Mouse (Mus musculus): Measurements from ENCODE around the gene Fam83g.

Fam83g gene

GRCm38 (mm10) chr11:61652686-61653447 is 31.0 kb upstream of the Fam83g start, which contains the start of gene Grap:
Gene Grap, plus strand, starts transcription at chr11:61653265.
- peak; percentile 64 to 83 for DNase-seq

- DNase-seq: no peak
These were observed 30.3 kb upstream of the Fam83g start for GRCm38 (mm10) chr11:61653568-61653967.

- no peak for DNase-seq
These were observed 29.0 kb upstream of the Fam83g start for GRCm38 (mm10) chr11:61654786-61655311.

GRCm38 (mm10) chr11:61655649-61656048 is 28.2 kb upstream of the Fam83g start:
- no peak for DNase-seq

GRCm38 (mm10) chr11:61656148-61656850 is 27.6 kb upstream of the Fam83g start:
- no peak for DNase-seq

- no peak for DNase-seq
These were observed 26.5 kb upstream of the Fam83g start for GRCm38 (mm10) chr11:61657432-61657831.

GRCm38 (mm10) chr11:61658360-61658922 is 25.4 kb upstream of the Fam83g start:
- no peak for DNase-seq

- DNase-seq: no peak
These were observed 24.7 kb upstream of the Fam83g start for GRCm38 (mm10) chr11:61659011-61659858.

- DNase-seq: no peak
These were observed 23.9 kb upstream of the Fam83g start for GRCm38 (mm10) chr11:61660001-61660400.

GRCm38 (mm10) chr11:61660806-61661392 is 23.0 kb upstream of the Fam83g start:
- peak in 1 of 2 experiments; percentile 62 for DNase-seq

GRCm38 (mm10) chr11:61662189-61662588 is 21.7 kb upstream of the Fam83g start:
- DNase-seq: no peak

- DNase-seq: no peak
These were observed 18.5 kb upstream of the Fam83g start for GRCm38 (mm10) chr11:61665401-61665800.

- no peak for DNase-seq
These were observed 17.7 kb upstream of the Fam83g start for GRCm38 (mm10) chr11:61665991-61666799.

- no peak for DNase-seq
These were observed 16.6 kb upstream of the Fam83g start for GRCm38 (mm10) chr11:61667248-61667647.

- DNase-seq: no peak
These were observed 16.1 kb upstream of the Fam83g start for GRCm38 (mm10) chr11:61667782-61668181.

GRCm38 (mm10) chr11:61669492-61670490 is 14.1 kb upstream of the Fam83g start:
- DNase-seq: peak; percentile 31 to 56

GRCm38 (mm10) chr11:61671781-61672383 is 12.0 kb upstream of the Fam83g start:
- DNase-seq: no peak

- DNase-seq: no peak
These were observed 10.2 kb upstream of the Fam83g start for GRCm38 (mm10) chr11:61673686-61674085.

- no peak for DNase-seq
These were observed 9.6 kb upstream of the Fam83g start for GRCm38 (mm10) chr11:61674151-61674838.
